Mouse (Mus musculus) erythroid progenitor cell, adult 5-6 weeks (primary cell): ENCODE measurements around the gene Defa36. TPM values are rescaled to one million over a fixed set of nuclear protein-coding genes. Genes with fewer than 3 reads are reported as not detected.
"Not testable (repeated sequence)": the region's sequence is repeated elsewhere in the genome, so short reads cannot be mapped to it uniquely, and the experiment has no call there.

Source experiments
- ATAC-seq: replicated peaks from 2 replicates; pipeline ENCODE4 v1.8.0; 2016; ENCODE audit warnings: moderate number of reproducible peaks, mild to moderate bottlenecking, moderate TSS enrichment, inconsistent platforms; ENCODE audit not compliant: poor library complexity, low FRiP score, severe bottlenecking
- total RNA-seq, 2 experiments: library from RNA; stranded (forward) in 1 of 2; stranded (reverse) in 1 of 2; fragments of 150-400 nt in 1 of 2; fragments of 186-747, 209-891 nt in 1 of 2; gene quantifications; 2 replicates each; pipeline versions ENCODE4 v1.2.3 to v1.2.4; 2015 to 2017; ENCODE audit warnings: low replicate concordance in 2 of 2

Defa36 gene
- total RNA-seq (2015; ENCODE audit: low replicate concordance) (not detected in 2 replicates), total RNA-seq (2017; ENCODE audit: low replicate concordance) (not detected in 2 replicates)

- not testable (repeated sequence) for ATAC-seq
These were observed at the start of gene Defa36 for GRCm38 (mm10) chr8:21427111-21427510. Gene Defa36, plus strand, starts transcription at chr8:21427411.

- not testable (repeated sequence) for ATAC-seq
These were observed 49.0 kb upstream of the Defa36 start, which contains the start of gene Defa2 for GRCm38 (mm10) chr8:21378215-21378614. Gene Defa2, plus strand, starts transcription at chr8:21378515.

- not testable (repeated sequence) for ATAC-seq
These were observed 35.7 kb upstream of the Defa36 start, which contains the start of gene Defa33 for GRCm38 (mm10) chr8:21391511-21391910. Gene Defa33, plus strand, starts transcription at chr8:21391811.

- ATAC-seq = not testable (repeated sequence)
These were observed 29.2 kb downstream of the Defa36 start, which contains the start of gene Gm7849 for GRCm38 (mm10) chr8:21456460-21456859. Gene Gm7849, minus strand, starts transcription at chr8:21456560.

Other genes starting within 250 kb of the Defa36 start
- gene Defa31, start 235.8 kb upstream of the Defa36 start, total RNA-seq (2015; ENCODE audit: low replicate concordance) = not detected in 2 replicates
- gene Defa31, start 235.8 kb upstream of the Defa36 start, total RNA-seq (2017; ENCODE audit: low replicate concordance) = not detected in 2 replicates
- gene Gm15293, start 225.8 kb upstream of the Defa36 start, total RNA-seq (2015; ENCODE audit: low replicate concordance) = not detected in 2 replicates
- gene Gm15293, start 225.8 kb upstream of the Defa36 start, total RNA-seq (2017; ENCODE audit: low replicate concordance) = not detected in 2 replicates
- gene Gm15292, start 177.7 kb upstream of the Defa36 start, total RNA-seq (2015; ENCODE audit: low replicate concordance) = not detected in 2 replicates
- gene Gm15292, start 177.7 kb upstream of the Defa36 start, total RNA-seq (2017; ENCODE audit: low replicate concordance) = not detected in 2 replicates
- gene Defa27, start 111.9 kb upstream of the Defa36 start, total RNA-seq (2015; ENCODE audit: low replicate concordance) = not detected in 2 replicates
- gene Defa27, start 111.9 kb upstream of the Defa36 start, total RNA-seq (2017; ENCODE audit: low replicate concordance) = not detected in 2 replicates
- not detected in 2 replicates for gene Defa29, start 100.4 kb upstream of the Defa36 start, total RNA-seq (2015; ENCODE audit: low replicate concordance)
- gene Defa29, start 100.4 kb upstream of the Defa36 start, total RNA-seq (2017; ENCODE audit: low replicate concordance) = not detected in 2 replicates
- not detected in 2 replicates for gene Defa2, start 48.9 kb upstream of the Defa36 start, total RNA-seq (2015; ENCODE audit: low replicate concordance)
- not detected in 2 replicates for gene Defa2, start 48.9 kb upstream of the Defa36 start, total RNA-seq (2017; ENCODE audit: low replicate concordance)
- gene Defa33, start 35.6 kb upstream of the Defa36 start, total RNA-seq (2015; ENCODE audit: low replicate concordance) = not detected in 2 replicates
- not detected in 2 replicates for gene Defa33, start 35.6 kb upstream of the Defa36 start, total RNA-seq (2017; ENCODE audit: low replicate concordance)
- not detected in 2 replicates for gene Gm7849, start 29.1 kb downstream of the Defa36 start, total RNA-seq (2015; ENCODE audit: low replicate concordance)
- not detected in 2 replicates for gene Gm7849, start 29.1 kb downstream of the Defa36 start, total RNA-seq (2017; ENCODE audit: low replicate concordance)
- not detected in 2 replicates for gene Defa20, start 81.8 kb downstream of the Defa36 start, total RNA-seq (2015; ENCODE audit: low replicate concordance)
- not detected in 2 replicates for gene Defa20, start 81.8 kb downstream of the Defa36 start, total RNA-seq (2017; ENCODE audit: low replicate concordance)
- gene Defa32, start 101.6 kb downstream of the Defa36 start, total RNA-seq (2015; ENCODE audit: low replicate concordance) = not detected in 2 replicates
- gene Defa32, start 101.6 kb downstream of the Defa36 start, total RNA-seq (2017; ENCODE audit: low replicate concordance) = not detected in 2 replicates
- gene Defa37, start 138.0 kb downstream of the Defa36 start, total RNA-seq (2015; ENCODE audit: low replicate concordance) = not detected in 2 replicates
- gene Defa37, start 138.0 kb downstream of the Defa36 start, total RNA-seq (2017; ENCODE audit: low replicate concordance) = not detected in 2 replicates
- not detected in 2 replicates for gene Defa28, start 155.6 kb downstream of the Defa36 start, total RNA-seq (2015; ENCODE audit: low replicate concordance)
- gene Defa28, start 155.6 kb downstream of the Defa36 start, total RNA-seq (2017; ENCODE audit: low replicate concordance) = not detected in 2 replicates
- not detected in 2 replicates for gene Gm7861, start 167.1 kb downstream of the Defa36 start, total RNA-seq (2015; ENCODE audit: low replicate concordance)
- not detected in 2 replicates for gene Gm7861, start 167.1 kb downstream of the Defa36 start, total RNA-seq (2017; ENCODE audit: low replicate concordance)
- gene Defa26, start 190.8 kb downstream of the Defa36 start, total RNA-seq (2015; ENCODE audit: low replicate concordance) = not detected in 2 replicates
- gene Defa26, start 190.8 kb downstream of the Defa36 start, total RNA-seq (2017; ENCODE audit: low replicate concordance) = not detected in 2 replicates
- gene Defa17, start 228.4 kb downstream of the Defa36 start, total RNA-seq (2015; ENCODE audit: low replicate concordance) = not detected in 2 replicates
- gene Defa17, start 228.4 kb downstream of the Defa36 start, total RNA-seq (2017; ENCODE audit: low replicate concordance) = not detected in 2 replicates
- not detected in 2 replicates for gene Defa34, start 238.4 kb downstream of the Defa36 start, total RNA-seq (2015; ENCODE audit: low replicate concordance)
- not detected in 2 replicates for gene Defa34, start 238.4 kb downstream of the Defa36 start, total RNA-seq (2017; ENCODE audit: low replicate concordance)